Mouse (Mus musculus): Measurements from ENCODE around the gene Spint1. TPM values are rescaled to one million over a fixed set of nuclear protein-coding genes. Genes with fewer than 3 reads are reported as not detected.

The Spint1 gene
- total RNA-seq, 2 experiments from 2014 or later, result 0.64 to 0.88 TPM

GRCm38 (mm10) chr2:119292852-119293251 lies 55.7 kb downstream of the Spint1 start:
- DNase-seq (ENCODE audit: low spot score in 2 of 2), result no peak

GRCm38 (mm10) chr2:119293311-119293710 lies 56.1 kb downstream of the Spint1 start:
- no peak for DNase-seq (ENCODE audit: low spot score in 2 of 2)

- no peak for DNase-seq (ENCODE audit: low spot score in 2 of 2)
Measured at GRCm38 (mm10) chr2:119293776-119294390, 56.7 kb downstream of the Spint1 start.

- no peak for DNase-seq (ENCODE audit: low spot score in 2 of 2)
Measured at GRCm38 (mm10) chr2:119294411-119294810, 57.2 kb downstream of the Spint1 start.

GRCm38 (mm10) chr2:119296756-119297155 lies 59.6 kb downstream of the Spint1 start:
- no peak for DNase-seq (ENCODE audit: low spot score in 2 of 2)

- no peak for DNase-seq (ENCODE audit: low spot score in 2 of 2)
Measured at GRCm38 (mm10) chr2:119297506-119297905, 60.3 kb downstream of the Spint1 start.

GRCm38 (mm10) chr2:119298330-119298729 lies 61.2 kb downstream of the Spint1 start:
- peak in 1 of 2 experiments; percentile 62 for DNase-seq (ENCODE audit: low spot score in 2 of 2)

DNA sequence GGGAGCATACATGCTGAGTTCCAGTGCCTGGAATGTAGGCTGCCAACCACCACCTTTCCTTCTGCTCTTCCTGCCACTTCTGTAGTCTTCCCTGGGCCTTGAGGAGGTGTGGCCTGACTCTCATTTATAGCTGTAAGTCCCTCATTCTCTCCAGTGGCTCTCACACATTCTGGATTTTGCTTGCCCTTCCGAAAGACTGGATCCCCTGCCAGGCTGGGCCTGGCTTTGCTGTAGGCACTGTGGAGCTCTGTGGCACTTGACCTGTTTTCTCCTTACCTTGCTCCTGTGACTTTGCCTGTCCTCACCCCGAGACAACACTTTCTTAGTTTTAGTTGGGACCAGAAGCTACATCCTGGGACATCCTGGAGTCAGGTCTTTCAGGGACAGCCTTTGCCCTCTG lies 61.7 kb downstream of the Spint1 start:
- no peak for DNase-seq (ENCODE audit: low spot score in 2 of 2)

Other genes with a start within 250 kb of the Spint1 start
- gene Ccdc32, start 208.0 kb upstream of the Spint1 start, total RNA-seq (2021), result 10 to 100 TPM; 62.5 to 63.6 TPM
- 1 to 10 TPM; 6.0 to 6.1 TPM for gene Rpusd2, start 202.6 kb upstream of the Spint1 start, total RNA-seq (2021)
- 1 to 10 TPM in 1 of 2 experiments, under 1 TPM in 1; 0.95 to 1.2 TPM for gene Knl1, start 190.2 kb upstream of the Spint1 start, total RNA-seq (2021)
- gene Rad51, start 124.6 kb upstream of the Spint1 start, total RNA-seq (2021), result 1 to 10 TPM; 1.8 TPM
- gene Rmdn3, start 80.3 kb upstream of the Spint1 start, total RNA-seq (2021), result 10 to 100 TPM; 46.5 to 55.6 TPM
- gene Gchfr, start 69.6 kb upstream of the Spint1 start, total RNA-seq (2021), result not detected
- not detected for gene Gm14137, start 62.9 kb upstream of the Spint1 start, total RNA-seq (2021)
- 10 to 100 TPM; 33.7 to 38.0 TPM for gene Zfyve19, start 28.7 kb upstream of the Spint1 start, total RNA-seq (2021)
- 10 to 100 TPM; 16.9 to 18.8 TPM for gene Dnajc17, start 28.6 kb upstream of the Spint1 start, total RNA-seq (2021)
- gene Ppp1r14d, start 7.5 kb upstream of the Spint1 start, total RNA-seq (2021), result not detected
- 1 to 10 TPM; 9.4 to 9.6 TPM for gene Rhov, start 33.9 kb downstream of the Spint1 start, total RNA-seq (2021)
- 10 to 100 TPM; 34.0 to 34.3 TPM for gene Vps18, start 51.4 kb downstream of the Spint1 start, total RNA-seq (2021)
- 1 to 10 TPM; 5.6 to 6.3 TPM for gene Dll4, start 88.4 kb downstream of the Spint1 start, total RNA-seq (2021)
- gene Chac1, start 113.9 kb downstream of the Spint1 start, total RNA-seq (2021), result 1 to 10 TPM; 6.6 to 7.8 TPM
- gene Ino80, start 240.3 kb downstream of the Spint1 start, total RNA-seq (2021), result 10 to 100 TPM; 16.9 to 17.0 TPM

Data from layer of hippocampus, postnatal 14 days (tissue).